Mouse (Mus musculus) G1E (cell line): ENCODE measurements around the gene Il22ra2. TPM values are rescaled to one million over a fixed set of nuclear protein-coding genes. Genes with fewer than 3 reads are reported as not detected.

Experiments
- ATAC-seq: 2 replicates; pipeline ENCODE4 v1.8.0; 2016; ENCODE audit warnings: mild to moderate bottlenecking; ENCODE audit not compliant: insufficient number of reproducible peaks, poor library complexity, low FRiP score, severe bottlenecking; ENCODE audit errors: extremely low read depth
- DNase-seq: peaks from one replicate; pipeline ENCODE4 v3.0.0; 2012; ENCODE audit warnings: low spot score
- H3K27me3 ChIP-seq: 2 replicates; pipeline ENCODE4 v1.6.1; 2012; ENCODE audit warnings: mild to moderate bottlenecking, low read length, inconsistent platforms; ENCODE audit not compliant: insufficient read depth
- H3K36me3 ChIP-seq: replicated peaks from 2 replicates; pipeline ENCODE3; 2012; ENCODE audit warnings: mild to moderate bottlenecking, inconsistent platforms
- H3K4me1 ChIP-seq: 2 replicates; pipeline ENCODE4 v1.6.1; 2012; ENCODE audit warnings: low read depth, low read length, inconsistent platforms, mixed read lengths; ENCODE audit not compliant: insufficient read depth
- H3K4me3 ChIP-seq: 2 replicates; pipeline ENCODE4 v1.5.1; 2012; ENCODE audit warnings: low read depth, mild to moderate bottlenecking, inconsistent platforms, low read length, moderate library complexity, mixed read lengths
- H3K9me3 ChIP-seq: replicated peaks from 2 replicates; pipeline ENCODE4 v1.6.1; 2012; ENCODE audit warnings: inconsistent platforms
- CTCF ChIP-seq: IDR thresholded peaks from 2 replicates; pipeline ENCODE4 v1.5.1; 2012; ENCODE audit warnings: low read depth, low read length, inconsistent platforms, mixed read lengths
- GATA1 ChIP-seq: IDR thresholded peaks from 2 replicates; pipeline ENCODE4 v1.6.1; 2012; ENCODE audit warnings: borderline replicate concordance, low read length, inconsistent platforms, mixed read lengths
- GATA2 ChIP-seq: IDR thresholded peaks from 2 replicates; pipeline ENCODE4 v1.6.1; 2012; ENCODE audit warnings: low read depth, low read length, inconsistent platforms, borderline replicate concordance
- POLR2AphosphoS5 ChIP-seq: IDR thresholded peaks from 2 replicates; pipeline ENCODE4 v1.6.1; 2012; ENCODE audit warnings: low read depth, low read length, inconsistent platforms; ENCODE audit not compliant: insufficient replicate concordance
- TAL1 ChIP-seq: conservative IDR thresholded peaks from 2 replicates; pipeline ENCODE4 v1.6.1; 2012; ENCODE audit warnings: low read depth, low read length, inconsistent platforms, mixed read lengths
- polyA plus RNA-seq: library from polyadenylated mRNA; stranded (reverse); fragments of >175 nt; gene quantifications from 2 replicates; pipeline ENCODE4 v1.2.3, GENCODE M21; 2012
- total RNA-seq, 2 experiments: library from RNA; stranded (forward) in 1 of 2; stranded (reverse) in 1 of 2; fragments of 200-1000 nt in 1 of 2; fragments of >200 nt in 1 of 2; fragmentation: Nextera tagmentation in 1 of 2; gene quantifications; 2 replicates each; pipeline ENCODE4 v1.2.3; 2014 to 2017

Gene Il22ra2
- total and polyA plus RNA-seq, 3 experiments: 0.22 TPM; not detected in 2

GRCm38 (mm10) chr10:19582806-19583430 is 38.9 kb upstream of the Il22ra2 start:
- peaks cover 32% of the 10 kb centered on the region for H3K4me1 ChIP-seq
- TF ChIP-seq CTCF: no peak
- no peak for TF ChIP-seq GATA1
- TF ChIP-seq TAL1: no peak
- TF ChIP-seq POLR2AphosphoS5: no peak
- no peak for TF ChIP-seq GATA2
- no peak overlapping the region for H3K4me3 ChIP-seq
- peaks cover 6% of the 10 kb centered on the region; the same call in 1 of the 2 replicates for H3K27me3 ChIP-seq
- H3K36me3 ChIP-seq: no peaks in the 10 kb centered on the region
- ATAC-seq (no peak), DNase-seq (no peak)
- H3K9me3 ChIP-seq: no peaks in the 10 kb centered on the region

DNA sequence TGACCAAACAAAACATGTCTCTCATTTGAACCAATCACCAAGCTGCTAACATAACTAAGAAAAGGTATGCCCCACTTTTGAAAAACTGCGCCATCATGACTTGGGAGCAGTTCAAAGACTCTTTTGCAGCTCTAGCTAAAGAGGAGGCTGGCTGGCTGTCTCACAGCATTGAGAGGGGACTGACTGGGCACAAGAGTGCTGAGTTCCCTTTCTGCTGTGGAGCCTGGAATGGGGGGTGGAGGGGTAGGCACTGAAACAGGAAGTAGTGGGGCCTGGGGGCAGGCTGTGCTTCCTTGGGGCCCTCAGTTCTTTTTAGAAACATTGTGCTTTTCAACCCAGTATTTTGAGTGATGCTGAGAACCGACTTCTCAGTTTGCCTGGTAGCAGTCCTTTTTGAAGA is 37.7 kb upstream of the Il22ra2 start:
- Histone ChIP-seq H3K9me3 (no peaks in the 10 kb centered on the region), H3K27me3 (peaks cover 6% of the 10 kb centered on the region; the same call in 1 of the 2 replicates), H3K4me3 (no peak overlapping the region; the same call in 1 of the 2 replicates), H3K36me3 (no peaks in the 10 kb centered on the region), H3K4me1 (peaks cover 34% of the 10 kb centered on the region)
- peak; percentile 92 for ATAC-seq
- TF ChIP-seq GATA1: no peak
- TF ChIP-seq GATA2: no peak
- TF ChIP-seq TAL1: no peak
- no peak for TF ChIP-seq CTCF
- no peak for TF ChIP-seq POLR2AphosphoS5
- DNase-seq: peak; percentile 62

DNA sequence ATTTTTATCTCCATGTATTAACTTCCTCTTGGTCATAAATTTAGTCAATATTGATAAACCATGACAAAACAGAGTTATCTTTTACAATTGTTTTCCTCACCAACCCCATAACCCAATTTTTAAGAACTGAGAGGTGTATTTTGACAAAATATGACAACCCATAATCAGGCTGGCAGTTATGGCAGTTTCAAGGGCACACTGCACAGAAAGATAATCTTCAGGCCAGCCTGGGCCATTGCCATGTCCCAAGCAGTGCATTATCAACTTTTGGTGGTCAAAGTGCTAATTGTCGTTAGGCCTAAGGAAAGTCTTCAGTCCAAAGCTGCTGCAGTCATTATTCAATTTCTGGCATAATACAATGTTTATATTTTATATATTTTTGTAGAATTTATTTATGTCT is 37.0 kb upstream of the Il22ra2 start:
- H3K27me3 ChIP-seq: peaks cover 3% of the 10 kb centered on the region; the same call in 1 of the 2 replicates
- no peak for ATAC-seq
- H3K4me3 ChIP-seq: no peak overlapping the region
- no peaks in the 10 kb centered on the region for H3K9me3 ChIP-seq
- TF ChIP-seq CTCF (no peak), TAL1 (no peak), GATA1 (no peak)
- peaks cover 38% of the 10 kb centered on the region for H3K4me1 ChIP-seq
- H3K36me3 ChIP-seq: no peaks in the 10 kb centered on the region
- no peak for DNase-seq

- no peak for DNase-seq
- TF ChIP-seq CTCF (no peak), TAL1 (no peak), GATA2 (no peak), POLR2AphosphoS5 (no peak)
- no peak for ATAC-seq
These were observed 35.9 kb upstream of the Il22ra2 start for GRCm38 (mm10) chr10:19585860-19586259.

GRCm38 (mm10) chr10:19587281-19587680 is 34.5 kb upstream of the Il22ra2 start:
- ATAC-seq: no peak
- TF ChIP-seq TAL1 (no peak), GATA1 (no peak), CTCF (no peak), POLR2AphosphoS5 (no peak), GATA2 (no peak)
- Histone ChIP-seq H3K9me3 (no peaks in the 10 kb centered on the region), H3K36me3 (no peaks in the 10 kb centered on the region), H3K27me3 (no peaks in the 10 kb centered on the region), H3K4me1 (peaks cover 52% of the 10 kb centered on the region), H3K4me3 (no peak overlapping the region)
- no peak for DNase-seq

More at GRCm38 (mm10) chr10:19585860-19586259, 35.9 kb upstream of the Il22ra2 start:
- no peak overlapping the region for H3K4me3 ChIP-seq
- no peaks in the 10 kb centered on the region for H3K9me3 ChIP-seq
- H3K27me3 ChIP-seq: no peaks in the 10 kb centered on the region
- H3K36me3 ChIP-seq: no peaks in the 10 kb centered on the region
- H3K4me1 ChIP-seq: peaks cover 46% of the 10 kb centered on the region

DNA sequence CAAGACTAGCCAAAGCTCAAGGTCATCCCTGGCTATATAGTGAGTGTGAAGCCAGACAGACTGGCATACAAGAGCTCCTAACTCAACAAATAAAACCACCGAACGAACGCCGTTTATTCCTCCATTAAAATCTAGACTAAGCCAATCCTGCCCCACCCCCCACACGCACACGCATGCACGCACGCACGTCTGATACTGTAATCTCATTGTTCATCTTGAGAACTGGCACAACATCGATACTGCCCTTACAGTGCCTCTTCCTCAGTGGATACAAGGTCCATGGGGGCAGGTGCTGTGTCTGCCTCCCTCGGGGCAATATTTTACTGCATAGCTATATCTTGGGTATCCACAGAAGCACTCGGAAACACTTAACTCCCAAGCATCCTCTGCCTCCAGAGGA is 32.2 kb upstream of the Il22ra2 start:
- no peak for DNase-seq
- TF ChIP-seq POLR2AphosphoS5 (no peak), GATA2 (no peak), CTCF (no peak), GATA1 (no peak), TAL1 (no peak)
- peaks cover 10% of the 10 kb centered on the region for H3K36me3 ChIP-seq
- H3K4me3 ChIP-seq: no peak overlapping the region
- no peaks in the 10 kb centered on the region for H3K27me3 ChIP-seq
- ATAC-seq: no peak
- no peaks in the 10 kb centered on the region for H3K9me3 ChIP-seq
- peaks cover 49% of the 10 kb centered on the region for H3K4me1 ChIP-seq

- ATAC-seq: no peak; the same call in 1 of the 2 replicates
These were observed 30.5 kb upstream of the Il22ra2 start for GRCm38 (mm10) chr10:19591286-19591640.

More at GRCm38 (mm10) chr10:19591286-19591640, 30.5 kb upstream of the Il22ra2 start:
- no peaks in the 10 kb centered on the region for H3K27me3 ChIP-seq
- peaks cover 15% of the 10 kb centered on the region for H3K36me3 ChIP-seq
- H3K4me3 ChIP-seq: peak overlapping the region; percentile 84
- no peak for DNase-seq
- H3K9me3 ChIP-seq: no peaks in the 10 kb centered on the region
- H3K4me1 ChIP-seq: peaks cover 44% of the 10 kb centered on the region
- TF ChIP-seq GATA2 (no peak), POLR2AphosphoS5 (no peak), GATA1 (no peak), TAL1 (no peak), CTCF (no peak)
